Mouse (Mus musculus) bone marrow macrophage, adult 2 months (primary cell): ENCODE results near the gene Fnbp1. TPM values are rescaled to one million over a fixed set of nuclear protein-coding genes. Genes with fewer than 3 reads are reported as not detected.

ENCODE experiments used
- H3K27ac ChIP-seq: 2 replicates; pipeline ENCODE4 v1.5.1; 2012; ENCODE audit warnings: low read depth, low read length; ENCODE audit not compliant: insufficient read depth
- H3K4me1 ChIP-seq: 2 replicates; pipeline ENCODE4 v1.6.1; 2012; ENCODE audit warnings: low read length; ENCODE audit not compliant: control insufficient read depth, insufficient read depth
- H3K4me3 ChIP-seq: 2 replicates; pipeline ENCODE4 v1.5.1; 2012; ENCODE audit warnings: mild to moderate bottlenecking, low read length, moderate library complexity; ENCODE audit not compliant: insufficient read depth
- CTCF ChIP-seq: IDR thresholded peaks from 2 replicates; pipeline ENCODE4 v1.5.1; 2012; ENCODE audit warnings: low read depth, mild to moderate bottlenecking, low read length, moderate library complexity
- POLR2A ChIP-seq: IDR thresholded peaks from 2 replicates; pipeline ENCODE4 v1.6.1; 2012; ENCODE audit warnings: mild to moderate bottlenecking, low read depth, low read length, borderline replicate concordance
- polyA plus RNA-seq: library from polyadenylated mRNA; stranded (reverse); fragments of >200 nt; gene quantifications from 2 replicates; pipeline ENCODE4 v1.2.4, GENCODE M21; 2012; ENCODE audit not compliant: missing spikeins, insufficient read depth, insufficient read length

Fnbp1 gene
- polyA plus RNA-seq, 1 experiment, result 258 TPM

DNA sequence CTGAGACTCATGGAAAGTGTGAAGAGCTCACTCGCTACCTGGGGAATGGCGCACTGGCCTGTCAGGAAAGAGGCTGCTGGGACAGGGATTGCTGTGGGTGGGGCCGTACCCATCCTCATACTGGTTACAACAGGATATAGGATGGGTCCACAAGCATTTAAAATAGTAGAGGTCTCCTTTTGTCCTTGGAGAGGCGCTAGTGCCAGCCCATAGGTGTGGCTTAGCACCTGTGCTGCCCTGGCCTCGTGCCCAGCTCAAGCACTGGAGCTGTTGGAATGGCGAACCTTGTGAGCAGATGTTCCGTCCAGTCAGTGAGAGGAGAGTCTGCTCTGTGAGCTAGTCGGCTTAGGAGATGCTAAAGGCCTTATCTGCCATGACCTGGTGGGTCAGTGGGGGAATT, 122.8 kb downstream of the Fnbp1 start:
- Histone ChIP-seq H3K4me3 (no peak overlapping the region), H3K27ac (no peak overlapping the region), H3K4me1 (no peaks in the 10 kb centered on the region)
- TF ChIP-seq CTCF, result no peak
- no peak for TF ChIP-seq POLR2A

GRCm38 (mm10) chr2:31018519-31018918, 123.3 kb downstream of the Fnbp1 start:
- Histone ChIP-seq H3K4me1 (no peaks in the 10 kb centered on the region), H3K4me3 (no peak overlapping the region), H3K27ac (no peak overlapping the region)
- TF ChIP-seq POLR2A (no peak), CTCF (no peak)

DNA sequence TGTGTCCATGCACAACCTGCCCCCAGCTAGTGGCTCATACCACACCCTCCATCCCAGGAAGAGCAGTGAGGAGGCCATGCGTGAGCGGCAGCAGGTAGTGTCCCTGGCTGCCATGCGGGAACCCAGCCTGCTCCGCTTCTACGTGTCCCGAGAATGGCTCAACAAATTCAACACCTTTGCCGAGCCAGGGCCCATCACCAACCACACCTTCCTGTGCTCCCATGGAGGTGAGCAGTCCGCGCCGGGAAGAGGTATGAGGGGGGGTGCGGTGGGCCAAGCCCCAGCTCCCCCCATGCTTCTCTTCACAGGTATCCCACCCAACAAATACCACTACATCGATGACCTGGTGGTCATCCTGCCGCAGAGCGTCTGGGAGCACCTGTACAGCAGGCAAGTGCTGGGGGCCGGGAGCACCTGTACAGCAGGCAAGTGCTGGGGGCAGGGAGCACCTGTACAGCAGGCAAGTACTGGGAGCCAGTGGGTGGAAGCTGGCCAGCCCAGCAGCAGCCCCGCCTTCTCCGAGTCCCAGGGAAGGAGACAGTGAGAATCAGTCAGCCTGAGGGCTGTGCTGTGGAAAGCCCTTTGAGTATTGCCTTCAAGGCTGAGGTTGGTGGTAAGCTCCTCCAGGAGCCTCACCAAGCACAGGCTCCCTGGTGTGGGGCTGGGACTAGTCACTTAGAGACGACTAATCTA, 124.0 kb downstream of the Fnbp1 start:
- TF ChIP-seq CTCF (no peak), POLR2A (no peak)
- no peak overlapping the region for H3K27ac ChIP-seq
- H3K4me3 ChIP-seq, result no peak overlapping the region
- H3K4me1 ChIP-seq, result no peaks in the 10 kb centered on the region

GRCm38 (mm10) chr2:31013371-31014120, 128.3 kb downstream of the Fnbp1 start:
- peaks cover 4% of the 10 kb centered on the region; the same call in 1 of the 2 replicates for H3K4me1 ChIP-seq
- H3K4me3 ChIP-seq, result no peak overlapping the region
- no peak overlapping the region for H3K27ac ChIP-seq
- TF ChIP-seq POLR2A, result no peak
- no peak for TF ChIP-seq CTCF

GRCm38 (mm10) chr2:31007208-31007607, 134.6 kb downstream of the Fnbp1 start:
- Histone ChIP-seq H3K4me1 (peaks cover 4% of the 10 kb centered on the region; the same call in 1 of the 2 replicates), H3K4me3 (no peak overlapping the region), H3K27ac (no peak overlapping the region)
- TF ChIP-seq CTCF (no peak), POLR2A (no peak)

DNA sequence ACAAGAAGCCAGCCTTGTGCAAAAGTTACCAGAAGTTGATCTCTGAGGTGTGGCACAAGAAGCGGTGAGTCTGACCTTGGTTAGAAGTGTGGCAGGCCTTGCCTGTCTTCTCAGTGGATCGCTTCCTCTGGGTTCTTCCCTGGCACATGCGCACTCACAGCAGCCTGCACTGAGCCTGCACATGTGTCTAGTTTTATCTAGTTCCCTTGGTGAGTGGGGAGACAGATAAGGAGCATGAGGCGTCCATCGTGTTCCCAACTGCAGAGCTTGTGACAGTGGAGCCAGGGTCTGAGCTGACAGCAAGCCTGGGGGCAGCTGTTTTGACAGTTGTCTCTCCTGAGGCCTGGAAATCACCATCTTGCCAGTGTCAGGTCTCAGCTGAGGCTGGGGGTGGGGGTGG, 135.4 kb downstream of the Fnbp1 start:
- Histone ChIP-seq H3K4me3 (no peak overlapping the region), H3K4me1 (peaks cover 4% of the 10 kb centered on the region; the same call in 1 of the 2 replicates), H3K27ac (no peak overlapping the region)
- TF ChIP-seq POLR2A, result no peak
- TF ChIP-seq CTCF, result no peak

DNA sequence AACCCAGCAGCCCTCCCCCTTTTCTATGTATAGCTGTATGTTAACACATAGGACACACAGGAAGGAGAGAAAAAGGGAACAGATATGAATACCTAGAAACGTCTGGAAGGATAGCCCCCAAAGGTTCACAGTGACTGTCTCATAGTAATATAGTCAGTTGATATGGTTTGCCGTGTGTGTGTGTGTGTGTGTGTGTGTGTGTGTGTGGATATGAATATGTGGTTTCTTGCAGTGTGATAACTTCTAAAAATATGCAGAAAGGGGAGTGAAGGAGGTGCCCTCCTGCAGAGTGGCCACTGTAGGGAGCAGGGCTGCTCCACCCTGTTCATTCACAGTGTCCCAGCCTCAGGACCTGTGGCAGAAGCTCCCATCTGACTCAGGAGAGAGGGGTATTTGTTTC, 136.4 kb downstream of the Fnbp1 start:
- Histone ChIP-seq H3K4me1 (peaks cover 4% of the 10 kb centered on the region; the same call in 1 of the 2 replicates), H3K4me3 (no peak overlapping the region), H3K27ac (no peak overlapping the region)
- TF ChIP-seq CTCF (no peak), POLR2A (no peak)

DNA sequence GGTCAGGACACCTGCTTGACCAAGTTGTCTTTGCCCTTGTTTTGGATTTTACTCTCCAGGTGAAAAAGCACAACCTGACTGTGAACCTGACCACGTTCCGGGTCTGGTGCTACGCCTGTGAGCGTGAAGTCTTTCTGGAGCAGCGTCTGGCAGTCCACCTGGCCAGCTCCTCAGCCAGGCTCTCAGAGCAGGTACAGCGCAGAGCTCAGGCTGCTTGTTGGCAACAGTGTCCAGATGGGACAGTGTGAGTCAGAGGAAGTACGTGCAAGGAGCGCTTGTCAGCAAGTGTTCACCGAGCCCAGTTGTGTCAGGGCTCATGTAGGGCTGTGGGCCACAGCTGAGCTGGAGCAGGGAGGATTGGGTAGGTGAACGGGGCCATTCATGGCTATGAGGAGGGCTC, 139.0 kb downstream of the Fnbp1 start:
- Histone ChIP-seq H3K4me3 (no peak overlapping the region), H3K27ac (no peak overlapping the region), H3K4me1 (no peaks in the 10 kb centered on the region)
- TF ChIP-seq POLR2A, result no peak
- no peak for TF ChIP-seq CTCF

DNA sequence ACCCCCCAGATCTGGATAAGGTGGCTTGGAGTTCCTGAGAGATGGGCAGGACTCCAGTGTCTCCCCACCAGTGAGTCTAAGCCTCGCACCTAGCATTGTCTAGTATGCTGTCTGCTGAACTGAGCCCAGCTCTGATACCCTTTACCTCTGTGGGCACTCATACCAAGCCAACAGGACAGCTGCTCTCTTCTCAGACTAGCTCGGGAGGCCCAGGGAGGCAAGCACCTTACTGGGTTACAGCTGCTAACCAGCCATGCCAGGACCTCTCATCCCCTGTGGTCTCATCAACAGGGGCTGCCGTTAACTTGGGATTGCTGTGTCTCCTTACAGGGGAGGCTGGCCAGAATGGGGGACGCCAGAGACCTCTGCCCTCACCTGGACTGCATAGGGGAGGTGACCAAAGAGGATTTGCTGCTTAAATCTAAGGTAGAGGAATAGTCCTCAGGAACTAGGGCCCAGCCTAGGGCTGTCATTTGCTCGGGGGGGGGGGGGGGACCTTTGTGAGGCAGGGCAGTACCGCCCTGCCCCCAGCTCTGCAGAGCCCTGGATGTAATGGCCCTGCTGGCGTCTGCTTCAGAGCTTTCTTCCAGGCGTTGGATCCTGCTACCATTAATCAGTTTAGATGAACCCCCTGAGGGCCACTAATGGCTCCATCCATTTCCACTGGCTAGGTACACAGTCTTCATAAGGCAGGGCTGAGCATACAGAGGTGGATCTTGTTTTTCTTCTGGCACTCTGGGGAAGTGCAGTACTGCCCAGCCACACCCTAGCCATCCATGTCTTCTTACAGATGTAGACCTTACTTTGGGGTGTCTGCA, 143.2 kb downstream of the Fnbp1 start:
- TF ChIP-seq POLR2A (no peak), CTCF (no peak)

DNA sequence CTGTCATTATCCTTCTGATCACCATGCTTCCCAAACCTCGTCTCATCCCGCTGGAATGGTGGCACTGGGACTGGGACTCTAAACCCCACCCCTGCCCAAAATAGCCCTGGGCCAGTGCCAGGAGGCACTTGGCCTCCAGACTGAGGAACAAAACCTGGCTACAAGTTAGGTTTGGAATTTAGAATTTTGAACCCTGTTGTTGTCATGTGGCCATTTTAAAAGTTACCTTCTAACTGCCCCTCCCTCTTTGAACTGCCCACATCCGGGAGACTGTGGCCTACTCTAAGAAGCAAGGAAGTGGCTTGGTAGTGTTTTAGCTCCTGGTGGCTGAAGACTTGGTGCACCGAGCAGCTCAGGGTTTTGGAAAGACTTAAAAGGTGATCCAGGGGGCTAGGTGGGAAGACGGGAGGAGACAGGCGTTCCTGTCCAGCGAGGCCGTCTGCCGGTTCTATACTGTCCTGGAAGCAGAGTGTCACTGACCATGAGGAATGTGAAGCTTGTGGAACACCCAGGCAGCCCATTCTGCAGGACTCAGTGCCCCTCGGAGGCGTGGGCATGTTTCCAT, 146.3 kb downstream of the Fnbp1 start:
- no peaks in the 10 kb centered on the region for H3K4me1 ChIP-seq
- TF ChIP-seq CTCF (no peak), POLR2A (no peak)
- no peak overlapping the region for H3K4me3 ChIP-seq
- no peak overlapping the region for H3K27ac ChIP-seq

More for the DNA sequence above, 143.2 kb downstream of the Fnbp1 start:
- H3K4me1 ChIP-seq, result no peaks in the 10 kb centered on the region
- no peak overlapping the region for H3K27ac ChIP-seq
- H3K4me3 ChIP-seq, result no peak overlapping the region
